Mouse (Mus musculus) G1E (cell line): ENCODE data around the gene Hsf2.

Experiments used
- CTCF ChIP-seq: IDR thresholded peaks from 2 replicates; pipeline ENCODE4 v1.5.1; 2012; ENCODE audit warnings: low read depth, low read length, inconsistent platforms, mixed read lengths
- GATA1 ChIP-seq: IDR thresholded peaks from 2 replicates; pipeline ENCODE4 v1.6.1; 2012; ENCODE audit warnings: borderline replicate concordance, low read length, inconsistent platforms, mixed read lengths
- GATA2 ChIP-seq: IDR thresholded peaks from 2 replicates; pipeline ENCODE4 v1.6.1; 2012; ENCODE audit warnings: low read depth, low read length, inconsistent platforms, borderline replicate concordance

DNA sequence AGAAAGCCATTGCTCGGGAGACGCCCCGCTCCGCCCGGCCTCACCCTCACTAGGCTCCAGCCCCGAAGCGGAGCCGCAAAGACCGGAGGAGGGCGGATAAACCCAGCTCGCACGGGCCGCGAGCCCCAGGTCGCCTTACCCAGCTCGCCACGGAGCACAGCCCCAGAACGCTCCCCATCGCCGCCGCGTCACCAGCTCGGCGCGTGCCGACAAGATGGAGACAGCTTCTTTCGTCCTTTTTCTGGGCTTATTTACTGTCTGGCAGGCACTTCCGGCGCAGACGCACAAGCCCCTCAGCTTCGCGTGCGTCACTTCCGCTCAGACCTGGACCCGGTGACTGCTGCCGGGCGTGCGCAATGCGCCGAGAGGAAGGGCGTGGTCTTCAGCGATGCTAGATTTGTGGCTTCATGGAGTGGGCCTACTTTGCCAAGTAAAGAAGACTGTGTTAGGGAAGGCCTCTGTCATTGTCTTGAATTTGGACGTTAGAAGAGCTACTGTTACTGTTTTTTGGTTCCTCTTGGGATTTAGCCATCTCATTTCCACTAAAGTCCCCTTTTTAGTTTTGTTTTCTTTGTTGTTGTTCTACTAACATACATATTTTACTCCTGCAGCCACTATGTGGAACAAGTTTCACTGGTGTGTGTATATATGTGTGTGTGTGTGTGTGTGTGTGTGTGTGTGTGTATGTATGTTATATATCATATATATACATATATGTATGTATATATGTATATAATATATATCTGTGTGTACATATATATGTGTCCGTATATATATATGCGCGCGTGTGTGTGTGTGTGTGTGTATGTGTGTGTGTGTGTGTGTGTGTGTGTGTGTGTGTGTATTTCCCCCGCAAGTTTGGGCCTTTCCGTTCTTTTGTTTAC, 46.3 kb downstream of the Hsf2 start, which contains the start of gene Serinc1:
- TF ChIP-seq CTCF = no peak
- TF ChIP-seq GATA1 = no peak
- no peak for TF ChIP-seq GATA2
